Mouse (Mus musculus) heart, postnatal 0 days (tissue): ENCODE data around the gene Mroh2a. TPM values are rescaled to one million over a fixed set of nuclear protein-coding genes. Genes with fewer than 3 reads are reported as not detected.
A peak's percentile ranks its signal among the peaks of the same experiment; 100 is the strongest.

Experiments
- ATAC-seq: fragments of 200-750 bp; cut with Nextera tagmentation; 2 replicates; pipeline ENCODE4 v1.8.0; 2017; ENCODE audit warnings: low read depth, moderate number of reproducible peaks, moderate library complexity; ENCODE audit not compliant: insufficient read depth
- DNase-seq: peaks from one replicate; pipeline ENCODE4 v3.0.0-alpha.2; 2016; ENCODE audit warnings: low spot score
- H3K27ac ChIP-seq: fragments of 300-500 bp; sonication (generic); 2 replicates; pipeline ENCODE4 v1.5.1; 2014; ENCODE audit warnings: low read depth, mild to moderate bottlenecking
- H3K27me3 ChIP-seq: fragments of 300-500 bp; sonication (generic); 2 replicates; pipeline ENCODE4 v1.6.1; 2014; ENCODE audit warnings: low read length, mixed read lengths; ENCODE audit not compliant: control insufficient read depth, insufficient read depth
- H3K36me3 ChIP-seq: fragments of 300-500 bp; sonication (generic); replicated peaks from 2 replicates; pipeline ENCODE4 v1.6.1; 2014; ENCODE audit warnings: low read length, mixed read lengths; ENCODE audit not compliant: control insufficient read depth, insufficient read depth
- H3K4me1 ChIP-seq: fragments of 300-500 bp; sonication (generic); 2 replicates; pipeline ENCODE4 v1.6.1; 2014; ENCODE audit warnings: antibody characterized with exemption; ENCODE audit not compliant: control insufficient read depth, insufficient read depth
- H3K4me2 ChIP-seq: fragments of 300-500 bp; sonication (generic); 2 replicates; pipeline ENCODE4 v1.6.1; 2014; ENCODE audit warnings: low read depth, mild to moderate bottlenecking, low read length, moderate library complexity
- H3K4me3 ChIP-seq: fragments of 300-500 bp; sonication (generic); 2 replicates; pipeline ENCODE4 v1.5.1; 2014; ENCODE audit warnings: low read depth, low read length
- H3K9ac ChIP-seq: fragments of 300-500 bp; sonication (generic); replicated peaks from 2 replicates; pipeline ENCODE4 v1.6.1; 2014; ENCODE audit warnings: low read depth, low read length, mixed read lengths
- H3K9me3 ChIP-seq: fragments of 300-500 bp; sonication (generic); replicated peaks from 2 replicates; pipeline ENCODE4 v1.6.1; 2016; ENCODE audit warnings: low read length; ENCODE audit not compliant: control insufficient read depth
- CTCF ChIP-seq: IDR thresholded peaks from 2 replicates; pipeline ENCODE4 v1.5.1; 2016; ENCODE audit warnings: antibody characterized with exemption, control low read depth, low read depth
- EP300 ChIP-seq: IDR thresholded peaks from 2 replicates; pipeline ENCODE4 v1.6.1; 2016; ENCODE audit warnings: antibody characterized with exemption, low read depth
- WGBS: fragments of 180-500 bp; shearing (Covaris S2); extraction: QIAGEN DNeasy Blood & Tissue Kit; methylation state at CpG from one replicate; pipeline ENCODE4 v1.1.7; 2014; 5-methylcytosine and 5-hydroxymethylcytosine counted together
- polyA plus RNA-seq: library from polyadenylated mRNA; unstranded; fragments of >200 nt; fragmentation: Nextera tagmentation; extraction: Ambion mirVana; gene quantifications from 2 replicates; pipeline ENCODE4 v1.2.1, GENCODE M21; 2015
- total RNA-seq: library from RNA; depleted of rRNA; stranded (reverse); fragments of >200 nt; gene quantifications from 2 replicates; pipeline ENCODE4 v1.2.3, GENCODE M21; 2014; ENCODE audit warnings: low replicate concordance

The Mroh2a gene
- total and polyA plus RNA-seq, 2 experiments from 2014 or later = 0.23 TPM; not detected in 1

DNA sequence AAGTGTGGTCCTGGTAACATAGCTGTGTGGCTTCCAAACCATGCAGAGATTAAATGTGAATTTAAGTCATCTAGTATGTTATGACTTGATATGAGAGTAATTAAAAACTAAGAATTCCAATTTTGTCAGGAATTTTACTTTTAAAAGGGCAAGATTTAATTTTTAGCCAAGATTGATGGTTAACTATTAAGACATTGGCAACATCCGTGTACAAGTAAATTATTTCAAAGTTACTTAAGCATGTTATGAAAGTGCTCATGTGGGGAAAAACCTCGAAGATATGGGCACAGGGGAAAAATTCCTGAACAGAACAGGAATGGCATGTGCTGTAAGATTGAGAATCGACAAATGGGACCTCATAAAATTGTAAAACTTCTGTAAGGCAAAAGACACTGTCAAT lies 29.3 kb upstream of the Mroh2a start:
- H3K9ac ChIP-seq = no peak overlapping the region
- no peak overlapping the region for H3K27ac ChIP-seq
- WGBS = 68% methylated on average over 3 of the region's 3 CpGs
- no peak overlapping the region for H3K4me3 ChIP-seq
- no peak overlapping the region for H3K4me2 ChIP-seq
- DNase-seq = no peak
- no peaks in the 10 kb centered on the region for H3K36me3 ChIP-seq
- H3K27me3 ChIP-seq = no peaks in the 10 kb centered on the region
- TF ChIP-seq CTCF = no peak
- TF ChIP-seq EP300 = no peak
- H3K9me3 ChIP-seq = no peaks in the 10 kb centered on the region
- ATAC-seq = no peak
- H3K4me1 ChIP-seq = no peaks in the 10 kb centered on the region

DNA sequence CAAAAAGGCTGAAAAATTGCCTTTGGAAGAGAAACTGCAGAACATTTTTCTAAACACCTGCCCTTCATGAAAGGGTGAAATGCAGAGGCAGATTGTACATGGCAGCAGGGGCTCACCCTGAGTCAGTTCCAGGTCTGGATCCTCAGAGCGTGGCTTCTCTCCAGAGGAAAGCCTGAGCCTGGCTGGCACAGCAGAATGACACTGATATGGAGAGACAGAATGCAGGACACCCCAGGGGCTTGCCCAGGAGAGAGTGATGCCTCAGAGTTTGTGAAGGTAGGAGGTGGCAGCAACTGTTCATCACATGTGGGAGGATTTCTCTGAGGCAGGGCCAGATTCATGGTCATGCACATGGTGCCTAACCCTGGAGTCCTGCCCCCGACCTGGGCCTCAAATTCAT lies 26.8 kb upstream of the Mroh2a start:
- Histone ChIP-seq H3K36me3 (no peaks in the 10 kb centered on the region), H3K27me3 (no peaks in the 10 kb centered on the region), H3K4me3 (no peak overlapping the region), H3K4me1 (no peaks in the 10 kb centered on the region), H3K4me2 (no peak overlapping the region), H3K9ac (no peak overlapping the region), H3K27ac (no peak overlapping the region), H3K9me3 (no peaks in the 10 kb centered on the region; the same call in 1 of the 2 replicates)
- TF ChIP-seq CTCF (no peak), EP300 (no peak)
- WGBS = 46% methylated on average over 2 of the region's 2 CpGs
- DNase-seq (no peak), ATAC-seq (no peak)

DNA sequence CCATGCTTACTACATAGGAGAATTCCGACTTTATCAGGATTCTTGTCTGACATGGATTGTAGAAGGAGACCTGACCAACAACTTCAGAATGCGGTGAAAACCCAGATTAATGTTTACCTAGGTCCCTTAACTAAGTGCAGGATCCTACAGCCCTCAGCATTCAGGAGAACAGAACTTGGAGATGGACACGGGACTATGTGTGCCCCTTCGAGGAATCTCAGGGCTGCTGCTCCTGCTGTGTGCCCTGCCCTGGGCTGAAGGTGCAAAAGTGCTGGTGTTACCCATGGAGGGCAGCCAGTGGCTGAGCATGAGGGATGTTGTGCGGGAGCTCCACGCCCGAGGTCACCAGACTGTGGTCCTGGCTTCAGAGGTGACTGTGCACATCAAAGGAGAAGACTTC lies 26.3 kb upstream of the Mroh2a start, which contains the start of gene Ugt1a2:
Gene Ugt1a2 (plus strand): TSS at position 146 of the 400 bp plus-strand sequence.
- Histone ChIP-seq H3K4me3 (no peak within 1 kb of the TSS), H3K4me1 (0 out of 2 replicates have a peak, but pooled peaks cover 4% of the 10 kb centered on the region), H3K9ac (no peak within 1 kb of the TSS), H3K27ac (no peak within 1 kb of the TSS), H3K4me2 (no peak within 1 kb of the TSS), H3K9me3 (no peaks in the 10 kb centered on the region; the same call in 1 of the 2 replicates), H3K36me3 (no peaks in the 10 kb centered on the region), H3K27me3 (no peaks in the 10 kb centered on the region)
- no peak for ATAC-seq
- no peak for DNase-seq
- WGBS = 69% methylated on average over 7 of the region's 7 CpGs
- no peak for TF ChIP-seq EP300
- TF ChIP-seq CTCF = no peak

DNA sequence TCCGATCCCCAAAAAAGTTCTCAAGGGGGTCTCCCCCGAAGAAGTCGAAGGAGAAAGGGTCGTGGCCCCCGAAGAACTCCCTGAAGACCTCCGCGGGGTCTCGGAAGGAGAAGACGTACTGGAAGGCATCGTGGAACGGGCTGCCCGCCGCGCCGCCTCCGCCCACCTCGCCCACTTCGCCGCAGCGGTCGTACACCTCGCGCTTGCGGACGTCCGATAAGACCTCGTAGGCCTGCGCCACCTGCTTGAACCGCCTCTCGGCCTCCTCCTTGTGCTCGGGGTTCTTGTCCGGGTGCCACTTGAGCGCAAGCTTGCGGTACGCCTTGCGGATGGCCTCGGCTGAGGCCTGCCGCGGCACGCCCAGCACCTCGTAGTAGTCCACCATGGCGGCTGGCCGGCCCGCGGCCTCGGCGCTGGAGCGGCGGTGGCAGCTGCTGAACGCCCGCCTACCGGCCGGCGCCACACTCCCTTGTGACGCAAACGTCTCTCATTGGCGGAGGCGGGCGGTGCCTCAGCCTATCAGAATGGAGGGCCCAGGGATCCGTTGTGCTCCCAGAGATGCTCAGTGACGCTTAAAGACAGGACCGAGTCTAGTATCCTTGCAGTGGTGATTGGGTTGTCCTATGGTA lies 21.4 kb upstream of the Mroh2a start, which contains the start of gene Dnajb3:
Gene Dnajb3 (minus strand): TSS at position 489 of the 629 bp plus-strand sequence.
- 0 out of 2 replicates have a peak, but pooled peaks cover 4% of the 10 kb centered on the region for H3K4me1 ChIP-seq
- H3K27ac ChIP-seq = no peak within 1 kb of the TSS
- TF ChIP-seq CTCF (no peak), EP300 (no peak)
- no peaks in the 10 kb centered on the region for H3K27me3 ChIP-seq
- peak within 1 kb of the TSS; percentile 50 for H3K9ac ChIP-seq
- no peaks in the 10 kb centered on the region for H3K36me3 ChIP-seq
- 8% methylated on average over 52 of the region's 62 CpGs for WGBS
- H3K9me3 ChIP-seq = no peaks in the 10 kb centered on the region; the same call in 1 of the 2 replicates
- peak within 1 kb of the TSS; percentile 72 for H3K4me2 ChIP-seq
- ATAC-seq (peak; percentile 97), DNase-seq (no peak)
- peak within 1 kb of the TSS; percentile 46 for H3K4me3 ChIP-seq

DNA sequence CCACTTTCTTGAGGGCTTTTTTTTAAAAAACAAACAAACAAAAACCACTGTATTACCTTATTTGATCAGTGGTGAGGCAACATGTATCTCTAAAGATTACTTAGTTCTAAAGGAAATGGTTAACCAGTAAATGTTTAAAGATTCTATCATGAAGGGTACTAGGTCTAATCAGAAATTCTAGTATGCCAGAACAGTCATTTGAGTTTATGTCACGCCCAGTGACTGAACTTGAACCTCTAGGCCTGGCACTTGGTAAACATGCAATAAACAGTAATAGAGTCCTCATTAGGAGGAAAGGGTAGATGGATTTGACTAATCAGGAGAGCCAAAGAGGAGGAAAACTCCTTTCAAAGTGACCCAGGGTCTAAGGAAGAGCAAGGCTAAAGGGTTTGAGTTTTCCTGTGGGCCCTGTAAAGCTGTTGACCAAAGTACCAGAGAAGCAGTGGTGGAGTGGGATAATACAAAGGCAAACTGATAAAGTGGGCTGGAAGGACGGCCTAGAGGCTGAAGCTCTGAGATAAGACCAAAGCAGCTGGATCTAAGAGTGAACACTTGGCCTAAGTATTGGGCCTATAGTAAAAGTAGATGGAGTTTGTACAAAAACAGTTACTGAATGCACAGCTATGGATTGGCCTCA lies 19.8 kb upstream of the Mroh2a start:
- WGBS = 52% methylated on average over 2 of the region's 2 CpGs
- H3K27ac ChIP-seq = no peak overlapping the region
- DNase-seq (no peak), ATAC-seq (no peak)
- no peak overlapping the region for H3K4me3 ChIP-seq
- H3K9ac ChIP-seq = no peak overlapping the region
- H3K27me3 ChIP-seq = no peaks in the 10 kb centered on the region
- H3K4me1 ChIP-seq = 0 out of 2 replicates have a peak, but pooled peaks cover 4% of the 10 kb centered on the region
- H3K9me3 ChIP-seq = peaks cover 7% of the 10 kb centered on the region
- H3K4me2 ChIP-seq = no peak overlapping the region
- H3K36me3 ChIP-seq = no peaks in the 10 kb centered on the region
- TF ChIP-seq CTCF (no peak), EP300 (no peak)
